Mouse (Mus musculus): ENCODE data around the gene Smpdl3b.

- TF ChIP-seq POLR2A (IDR thresholded peaks at IDR 0.05; ENCODE audit: extremely low read depth, insufficient read depth, low read length) (no peak), CTCF (IDR thresholded peaks at IDR 0.05; ENCODE audit: low read depth, low read length) (no peak)
Measured at GRCm38 (mm10) chr4:132796196-132796886, 39.3 kb upstream of the Smpdl3b start, which contains the start of gene Themis2.
